Mouse (Mus musculus) thymus, postnatal 0 days (tissue): ENCODE data around the gene Gm11549. TPM values are rescaled to one million over a fixed set of nuclear protein-coding genes. Genes with fewer than 3 reads are reported as not detected.

ENCODE experiments used
- DNase-seq: peaks from one replicate; pipeline ENCODE4 v3.0.0-alpha.2; 2015; ENCODE audit warnings: low spot score
- polyA plus RNA-seq: library from polyadenylated mRNA; unstranded; fragments of >200 nt; fragmentation: Nextera tagmentation; extraction: Ambion mirVana; gene quantifications from 2 replicates; pipeline ENCODE4 v1.2.1, GENCODE M21; 2015

Gm11549 gene
- polyA plus RNA-seq, 1 experiment from 2014 or later: 0.16 TPM

- no peak for DNase-seq
Measured at GRCm38 (mm10) chr3:36516196-36516595, 5.4 kb downstream of the Gm11549 start.

GRCm38 (mm10) chr3:36511491-36511890 lies 10.1 kb downstream of the Gm11549 start:
- DNase-seq: no peak

DNA sequence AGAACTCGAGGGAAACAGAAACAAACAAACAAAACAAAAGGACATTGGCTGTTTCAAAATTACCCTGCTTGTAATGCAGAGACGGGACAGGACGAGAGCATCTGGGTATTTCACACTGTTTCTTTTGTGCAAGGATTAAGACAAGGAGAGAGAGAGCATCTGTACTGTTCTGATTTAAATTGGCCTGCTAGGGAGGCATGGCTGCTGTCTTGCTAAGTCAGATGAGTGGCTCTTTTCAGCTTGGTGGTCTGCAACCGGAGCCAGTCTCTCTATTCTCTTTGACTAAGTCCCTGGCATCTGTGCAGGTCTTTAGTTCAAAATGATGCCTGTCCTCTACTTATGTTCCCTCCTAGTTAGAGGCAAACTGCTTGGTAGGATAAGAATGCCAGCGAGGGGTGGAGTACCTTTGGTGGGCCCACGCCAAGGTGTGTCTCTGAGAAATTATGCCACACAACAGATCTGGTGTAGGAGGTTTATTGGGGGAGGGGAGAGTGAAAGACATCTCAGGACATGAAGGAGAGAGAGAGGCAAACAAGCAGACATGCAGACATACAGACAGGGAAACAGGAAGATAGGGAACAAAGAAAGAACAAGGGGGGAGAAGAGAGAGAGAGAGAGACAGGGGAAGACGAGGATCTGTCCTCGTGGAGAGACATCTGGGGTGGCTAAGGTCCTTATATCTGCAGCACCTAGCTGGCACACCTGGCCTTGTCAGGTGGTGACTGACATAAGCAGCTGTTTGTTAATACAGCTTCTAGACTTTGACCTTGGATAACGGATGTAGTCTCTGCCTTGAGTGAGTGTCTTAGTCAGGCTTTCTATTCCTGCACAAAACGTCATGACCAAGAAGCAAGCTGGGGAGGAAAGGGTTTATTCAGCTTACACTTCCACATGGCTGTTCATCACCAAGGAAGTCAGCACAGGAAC lies 15.5 kb downstream of the Gm11549 start:
- no peak for DNase-seq

DNA sequence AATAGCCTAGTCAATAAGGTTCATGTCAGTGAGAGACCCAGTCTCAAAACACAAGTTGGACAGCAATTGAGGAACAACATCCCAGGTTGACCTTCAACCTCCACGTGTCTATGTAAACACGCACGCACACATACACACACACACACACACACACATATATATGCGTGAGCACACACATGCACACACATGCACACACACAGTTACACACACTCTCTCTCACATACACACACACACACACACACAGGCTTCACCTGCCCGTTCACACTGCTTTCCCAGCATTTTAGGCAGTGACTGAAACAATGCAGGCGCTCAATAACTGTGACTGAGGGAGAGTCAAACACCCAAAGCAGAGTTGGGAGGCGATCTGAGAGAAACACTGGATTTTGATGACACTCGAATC lies 16.3 kb downstream of the Gm11549 start:
- DNase-seq: no peak

GRCm38 (mm10) chr3:36501546-36501945 lies 20.1 kb downstream of the Gm11549 start:
- DNase-seq: no peak

- DNase-seq: no peak
Measured at GRCm38 (mm10) chr3:36500976-36501375, 20.6 kb downstream of the Gm11549 start.

GRCm38 (mm10) chr3:36499418-36499817 lies 22.2 kb downstream of the Gm11549 start:
- DNase-seq: no peak

- no peak for DNase-seq
Measured at GRCm38 (mm10) chr3:36498224-36498623, 23.4 kb downstream of the Gm11549 start.

- DNase-seq: peak; percentile 73
Measured at GRCm38 (mm10) chr3:36496746-36497145, 24.9 kb downstream of the Gm11549 start.

- no peak for DNase-seq
Measured at GRCm38 (mm10) chr3:36496273-36496672, 25.3 kb downstream of the Gm11549 start.

GRCm38 (mm10) chr3:36495436-36495835 lies 26.2 kb downstream of the Gm11549 start:
- peak; percentile 78 for DNase-seq

DNA sequence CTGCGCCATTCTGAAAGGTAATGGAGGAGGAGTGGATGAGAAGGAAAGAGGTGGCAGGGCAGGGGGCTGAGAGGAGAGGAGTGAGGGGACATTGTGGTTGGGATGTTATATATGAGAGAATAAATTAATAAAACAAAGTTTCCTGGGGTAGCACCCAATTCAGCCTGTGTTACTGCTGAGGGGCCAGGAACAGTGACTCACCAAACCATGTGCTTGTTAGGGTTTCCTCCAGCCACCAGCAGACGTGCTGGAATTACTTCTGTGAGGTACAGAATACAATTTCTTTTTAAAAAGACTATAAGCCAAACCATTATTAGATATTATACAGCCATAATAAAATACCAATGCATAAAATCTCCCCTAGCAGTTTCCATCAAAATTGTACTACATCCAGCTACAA lies 27.0 kb downstream of the Gm11549 start:
- DNase-seq: no peak

GRCm38 (mm10) chr3:36493641-36494283 lies 27.9 kb downstream of the Gm11549 start:
- DNase-seq: no peak

DNA sequence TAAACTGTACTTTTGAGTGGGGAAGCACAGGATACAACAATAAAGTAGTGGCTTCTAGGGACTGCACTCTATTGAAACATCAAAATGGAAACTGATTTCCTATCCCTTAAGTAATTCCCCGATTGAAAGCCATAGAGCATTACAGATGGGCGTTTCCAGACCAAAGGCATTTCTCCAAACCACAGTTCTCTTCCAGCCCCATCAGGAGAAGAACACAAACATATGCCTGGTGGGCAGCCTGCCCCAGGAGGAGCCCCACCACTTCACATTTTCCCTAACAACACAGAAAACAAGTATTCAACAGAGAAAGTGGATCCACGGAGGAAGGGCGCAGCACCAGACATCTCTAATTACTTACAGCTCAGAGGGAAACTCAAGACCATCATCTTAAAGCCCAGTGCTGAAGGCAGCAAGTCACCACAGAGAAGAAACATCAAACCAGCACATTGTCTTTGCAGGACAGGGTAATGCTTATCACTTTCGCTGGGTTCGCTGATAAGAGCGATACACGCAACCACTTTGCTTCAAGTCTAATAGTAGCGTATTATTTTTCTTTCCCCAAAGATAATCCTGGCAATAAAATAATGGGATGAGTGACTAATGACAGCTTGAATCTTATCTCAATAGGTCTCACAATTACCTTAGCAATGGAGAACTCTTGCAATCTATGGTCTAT lies 28.8 kb downstream of the Gm11549 start:
- no peak for DNase-seq

DNA sequence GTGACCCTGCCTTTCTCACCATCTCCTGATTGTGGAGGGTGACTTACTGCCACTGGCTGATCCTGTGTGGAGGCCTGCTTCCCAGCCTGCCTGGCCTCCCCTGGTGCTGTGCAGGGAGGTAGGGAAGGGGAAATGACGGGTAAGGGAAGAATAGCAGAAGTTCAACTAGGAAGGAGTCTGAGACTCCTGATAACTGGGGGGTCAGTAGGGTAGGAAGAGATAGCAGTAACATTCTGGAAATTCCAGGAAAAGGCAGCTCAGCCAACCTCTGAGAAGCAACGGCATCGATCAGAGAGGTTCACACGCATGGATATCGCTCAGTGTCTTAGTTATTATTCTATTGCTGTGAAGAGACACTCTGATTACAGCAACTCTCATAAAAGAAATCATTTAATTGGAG lies 30.1 kb downstream of the Gm11549 start:
- no peak for DNase-seq

- no peak for DNase-seq
Measured at GRCm38 (mm10) chr3:36489590-36489910, 32.1 kb downstream of the Gm11549 start.

DNA sequence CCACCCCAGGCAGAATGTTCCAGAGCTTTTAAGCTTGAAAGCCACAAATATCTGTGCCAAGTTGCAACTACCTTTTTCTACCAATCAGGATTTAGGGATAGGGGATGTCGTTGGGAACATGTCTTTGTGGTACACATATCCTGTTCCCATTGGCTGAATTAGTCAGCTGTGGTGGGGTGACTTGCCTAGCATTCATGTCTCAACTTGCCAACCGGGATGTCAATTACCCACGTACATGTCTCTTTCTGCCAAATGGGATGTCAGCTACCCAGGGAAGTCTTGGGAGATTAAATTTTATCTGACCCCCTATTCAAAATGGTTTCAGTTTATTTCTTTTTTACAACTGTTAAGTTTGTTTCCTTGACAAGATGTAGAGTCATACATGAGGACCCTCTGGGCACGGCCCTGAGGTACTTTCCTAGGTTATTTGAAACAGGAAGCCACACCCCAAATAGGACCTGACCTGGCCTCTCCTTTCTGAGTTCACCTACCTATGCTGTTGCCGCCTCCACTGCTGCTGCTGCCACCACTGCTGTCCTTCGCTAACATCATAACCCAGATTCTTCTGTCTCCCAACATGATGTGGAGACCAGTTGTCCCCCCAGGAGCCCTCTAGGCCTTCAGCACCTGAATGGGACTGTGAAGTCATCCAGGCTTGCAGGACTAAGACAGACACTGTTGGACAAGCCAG lies 32.6 kb downstream of the Gm11549 start:
- no peak for DNase-seq

DNA sequence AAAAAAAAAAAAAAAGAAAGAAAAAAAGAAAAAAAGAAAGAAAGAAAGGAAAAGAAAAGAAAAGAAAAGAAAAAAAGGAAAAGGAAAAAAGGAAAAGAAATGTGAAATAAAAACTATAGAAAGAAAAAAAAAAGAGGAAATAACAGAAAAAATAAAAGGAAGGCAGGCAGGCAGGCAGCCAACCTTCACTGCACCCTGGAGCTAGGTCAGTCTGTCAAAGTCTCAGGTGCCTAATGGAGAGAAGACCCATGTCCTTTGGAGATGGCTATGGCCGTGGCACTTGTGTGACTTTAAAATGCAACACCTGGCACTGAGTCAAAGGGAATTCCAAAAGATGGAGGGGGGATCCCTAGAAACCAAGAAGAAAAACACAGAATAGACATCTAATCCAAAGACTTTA lies 33.2 kb downstream of the Gm11549 start:
- DNase-seq: no peak

DNA sequence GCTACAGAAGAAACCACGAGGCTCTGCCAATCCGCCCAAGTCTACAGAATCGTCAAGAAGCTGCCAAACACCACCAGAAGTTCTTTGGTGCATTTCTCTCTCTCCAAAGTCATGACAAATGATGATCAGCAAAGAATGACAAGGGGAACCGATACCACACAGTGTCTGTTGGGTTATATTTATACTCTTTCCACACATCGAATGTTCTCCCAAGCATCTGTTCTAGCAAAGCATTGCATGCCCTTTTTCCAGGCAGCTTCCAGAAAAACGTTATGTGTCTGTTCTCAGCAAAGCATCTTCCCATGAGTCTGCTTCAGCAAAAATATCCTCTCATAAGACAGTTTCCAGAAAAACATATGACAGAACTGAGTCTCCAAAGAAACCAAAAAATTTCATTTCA lies 34.7 kb downstream of the Gm11549 start:
- no peak for DNase-seq

DNA sequence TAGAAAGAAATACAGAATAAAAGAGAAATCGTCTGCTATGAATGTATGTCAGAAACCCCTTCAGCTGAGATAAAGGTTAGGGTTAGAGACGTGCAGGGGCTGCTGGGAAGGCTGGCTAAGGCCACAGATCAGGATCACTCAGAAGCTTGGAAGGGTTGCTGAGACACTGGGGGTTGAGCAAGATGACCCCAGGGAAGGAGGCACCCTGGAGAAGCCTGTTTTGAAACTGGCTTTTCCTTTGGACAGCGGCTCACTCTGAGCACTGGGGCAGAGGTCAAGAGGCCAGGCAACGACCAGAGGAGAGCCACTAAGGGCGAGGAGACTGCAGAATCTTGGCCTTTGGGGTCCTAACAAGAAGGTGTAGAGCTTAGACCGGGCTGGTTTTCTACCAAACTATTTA lies 35.4 kb downstream of the Gm11549 start:
- DNase-seq: no peak

GRCm38 (mm10) chr3:36484292-36484691 lies 37.3 kb downstream of the Gm11549 start:
- DNase-seq: no peak

DNA sequence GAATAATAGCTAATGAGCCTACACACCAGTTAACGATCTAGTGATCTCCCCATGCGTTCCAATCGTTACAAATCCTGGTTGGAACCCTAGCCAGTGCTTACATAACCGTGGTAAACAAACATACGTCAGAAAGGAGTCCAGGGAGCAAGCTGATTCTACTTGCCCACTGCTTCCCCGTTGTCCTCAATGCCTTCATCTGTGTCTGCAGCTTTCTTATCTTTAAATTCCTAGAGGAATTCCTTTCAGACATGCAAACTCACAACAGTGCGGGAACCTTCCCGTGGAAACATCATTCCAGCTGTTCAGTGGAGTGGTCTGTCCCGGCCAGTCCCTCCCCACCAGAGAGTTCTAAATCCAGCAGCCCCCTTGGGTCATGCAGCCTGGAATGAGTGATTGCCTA lies 38.7 kb downstream of the Gm11549 start:
- no peak for DNase-seq
